Mouse (Mus musculus) layer of hippocampus, postnatal 14 days (tissue): ENCODE data around the gene Adgrl3. TPM values are rescaled to one million over a fixed set of nuclear protein-coding genes. Genes with fewer than 3 reads are reported as not detected.

Experiments
- DNase-seq, 2 experiments: peaks; one replicate each; pipeline ENCODE4 v3.0.0; 2021 to 2022; ENCODE audit warnings: low spot score in 2 of 2, mixed read lengths in 1 of 2
- total RNA-seq, 2 experiments: library from RNA; stranded (reverse); gene quantifications; 2 replicates each; pipeline ENCODE4 v1.2.3; 2021

Gene Adgrl3
- total RNA-seq, 2 experiments from 2014 or later = 169 to 196 TPM

GRCm38 (mm10) chr5:81072888-81073287 is 53.0 kb downstream of the Adgrl3 start:
- no peak for DNase-seq

GRCm38 (mm10) chr5:81073875-81074274 is 53.9 kb downstream of the Adgrl3 start:
- DNase-seq = no peak

- DNase-seq = no peak
These were observed 56.4 kb downstream of the Adgrl3 start for GRCm38 (mm10) chr5:81076377-81076776.

GRCm38 (mm10) chr5:81077031-81077430 is 57.1 kb downstream of the Adgrl3 start:
- DNase-seq = no peak

GRCm38 (mm10) chr5:81077990-81078389 is 58.1 kb downstream of the Adgrl3 start:
- DNase-seq = no peak

GRCm38 (mm10) chr5:81083698-81084360 is 63.9 kb downstream of the Adgrl3 start:
- DNase-seq = no peak

GRCm38 (mm10) chr5:81085152-81085551 is 65.2 kb downstream of the Adgrl3 start:
- peak in 1 of 2 experiments; percentile 20 for DNase-seq

- no peak for DNase-seq
These were observed 68.7 kb downstream of the Adgrl3 start for GRCm38 (mm10) chr5:81088667-81089066.

GRCm38 (mm10) chr5:81094618-81095017 is 74.7 kb downstream of the Adgrl3 start:
- DNase-seq = no peak

- DNase-seq = no peak
These were observed 77.2 kb downstream of the Adgrl3 start for GRCm38 (mm10) chr5:81097131-81097530.

GRCm38 (mm10) chr5:81107431-81107830 is 87.5 kb downstream of the Adgrl3 start:
- no peak for DNase-seq

- no peak for DNase-seq
These were observed 104.5 kb downstream of the Adgrl3 start for GRCm38 (mm10) chr5:81124483-81124882.

- DNase-seq = peak in 1 of 2 experiments; percentile 51
These were observed 107.7 kb downstream of the Adgrl3 start for GRCm38 (mm10) chr5:81127639-81128038.

- DNase-seq = peak in 1 of 2 experiments; percentile 40
These were observed 116.5 kb downstream of the Adgrl3 start for GRCm38 (mm10) chr5:81136394-81136793.

- peak in 1 of 2 experiments; percentile 59 for DNase-seq
These were observed 135.9 kb downstream of the Adgrl3 start for GRCm38 (mm10) chr5:81155791-81156190.

GRCm38 (mm10) chr5:81156281-81156680 is 136.3 kb downstream of the Adgrl3 start:
- no peak for DNase-seq

GRCm38 (mm10) chr5:81156796-81157195 is 136.9 kb downstream of the Adgrl3 start:
- no peak for DNase-seq

GRCm38 (mm10) chr5:81159013-81159412 is 139.1 kb downstream of the Adgrl3 start:
- no peak for DNase-seq

- DNase-seq = no peak
These were observed 140.5 kb downstream of the Adgrl3 start for GRCm38 (mm10) chr5:81160431-81160830.

GRCm38 (mm10) chr5:81188871-81189485 is 169.0 kb downstream of the Adgrl3 start:
- DNase-seq = no peak

- no peak for DNase-seq
These were observed 180.4 kb downstream of the Adgrl3 start for GRCm38 (mm10) chr5:81200354-81200753.

GRCm38 (mm10) chr5:81201885-81202284 is 181.9 kb downstream of the Adgrl3 start:
- no peak for DNase-seq
